In genomic region chr11:69580091-69580514, GRCm38 (mm10) we compare ENCODE assay signal across 8 mouse cellular contexts. TPM values are rescaled to one million over a fixed set of nuclear protein-coding genes. Genes with fewer than 3 reads are reported as not detected.
DNase-seq lines count a peak whose midpoint lies in the region; ATAC-seq and TF ChIP-seq lines count a peak whose summit lies in the region.

Gene Wrap53, minus strand, starts transcription at chr11:69580255.
Gene Trp53, plus strand, starts transcription at chr11:69580359.

- TF ChIP-seq CTCF in ES-Bruce4 (IDR thresholded peaks at IDR 0.05; ENCODE audit: low read depth, low read length), result no peak
- no peak for TF ChIP-seq CTCF in liver, postnatal 0 days (IDR thresholded peaks at IDR 0.05; ENCODE audit: low read depth)

- intact Hi-C loops in heart, postnatal 10 days (cut with DNase I), result loop anchor here (2.0 kb wide), 1 partner anchor 27 kb away; no protein-coding TSS in a partner anchor

- peak within 1 kb of the TSS; percentile 91 for H3K4me2 ChIP-seq in forebrain, embryonic 13.5 days
- H3K4me2 ChIP-seq in liver, postnatal 0 days (ENCODE audit: low read depth, low read length), result peak within 1 kb of the TSS; percentile 91
- H3K4me2 ChIP-seq in neural tube, embryonic 14.5 days (ENCODE audit: low read depth, low read length), result peak within 1 kb of the TSS; percentile 88

- no peaks in the 10 kb centered on the region for H3K27me3 ChIP-seq in ES-Bruce4 (ENCODE audit: control insufficient read depth, insufficient read depth, low read length, poor library complexity, severe bottlenecking)
- H3K27me3 ChIP-seq in forebrain, embryonic 13.5 days, result no peaks in the 10 kb centered on the region
- H3K27me3 ChIP-seq in liver, postnatal 0 days (ENCODE audit: insufficient read depth, low read length), result no peaks in the 10 kb centered on the region
- no peaks in the 10 kb centered on the region for H3K27me3 ChIP-seq in neural tube, embryonic 14.5 days (ENCODE audit: control insufficient read depth, insufficient read depth, low read length)

- 0 out of 2 replicates have a peak, but pooled peaks have one; percentile 39 for TF ChIP-seq EP300 in ES-Bruce4 (IDR thresholded peaks at IDR 0.05; ENCODE audit: insufficient read depth, low read depth, low read length)
- 0 out of 2 replicates have a peak, but pooled peaks have one; percentile 7 for TF ChIP-seq EP300 in liver, postnatal 0 days (IDR thresholded peaks at IDR 0.05; ENCODE audit: low read depth)

- WGBS in forebrain, embryonic 13.5 days, result 0% methylated on average over 13 of the region's 13 CpGs
- WGBS in large intestine, adult 2 months, result under 1% methylated on average over 13 of the region's 13 CpGs
- under 1% methylated on average over 13 of the region's 13 CpGs for WGBS in liver, postnatal 0 days (ENCODE audit: insufficient replicate concordance)
- under 1% methylated on average over 13 of the region's 13 CpGs for WGBS in neural tube, embryonic 14.5 days

- peak; percentile 95 to 96 for DNase-seq in heart, postnatal 10 days
- DNase-seq in large intestine, adult 2 months (ENCODE audit: low read depth, low spot score), result peak; percentile 91
- peak; percentile 91 for DNase-seq in liver, postnatal 0 days
- peak; percentile 90 for DNase-seq in testis, postnatal 10 days (ENCODE audit: low spot score)

- no peaks in the 10 kb centered on the region for H3K9me3 ChIP-seq in ES-Bruce4 (replicated peaks; ENCODE audit: control insufficient read depth, insufficient read depth, low read length, poor library complexity, severe bottlenecking)
- H3K9me3 ChIP-seq in forebrain, embryonic 13.5 days (replicated peaks), result no peaks in the 10 kb centered on the region
- no peaks in the 10 kb centered on the region for H3K9me3 ChIP-seq in liver, postnatal 0 days (ENCODE audit: low read length)
- no peaks in the 10 kb centered on the region for H3K9me3 ChIP-seq in neural tube, embryonic 14.5 days (ENCODE audit: control insufficient read depth, low read length)

- H3K4me3 ChIP-seq in ES-Bruce4 (ENCODE audit: low read depth, low read length), result peak within 1 kb of the TSS; percentile 96
- H3K4me3 ChIP-seq in forebrain, embryonic 13.5 days, result peak within 1 kb of the TSS; percentile 67
- H3K4me3 ChIP-seq in liver, postnatal 0 days (ENCODE audit: low read depth, low read length), result peak within 1 kb of the TSS; percentile 82
- peak within 1 kb of the TSS; percentile 73 for H3K4me3 ChIP-seq in neural tube, embryonic 14.5 days (ENCODE audit: low read depth, low read length)

- peak within 1 kb of the TSS; percentile 92 for H3K9ac ChIP-seq in ES-Bruce4 (ENCODE audit: low read depth, poor library complexity, severe bottlenecking)
- H3K9ac ChIP-seq in forebrain, embryonic 13.5 days, result peak within 1 kb of the TSS; percentile 89
- H3K9ac ChIP-seq in liver, postnatal 0 days (replicated peaks), result peak within 1 kb of the TSS; percentile 90
- peak within 1 kb of the TSS; percentile 74 for H3K9ac ChIP-seq in neural tube, embryonic 14.5 days (replicated peaks; ENCODE audit: low read depth, low read length)

- peaks cover 9% of the 10 kb centered on the region for H3K36me3 ChIP-seq in ES-Bruce4 (ENCODE audit: control insufficient read depth, insufficient read depth, low read length, poor library complexity, severe bottlenecking)
- peaks cover 16% of the 10 kb centered on the region for H3K36me3 ChIP-seq in forebrain, embryonic 13.5 days (ENCODE audit: poor library complexity, severe bottlenecking)
- peaks cover 14% of the 10 kb centered on the region; the same call in 1 of the 2 replicates for H3K36me3 ChIP-seq in liver, postnatal 0 days (replicated peaks; ENCODE audit: insufficient read depth, low read length)
- H3K36me3 ChIP-seq in neural tube, embryonic 14.5 days (ENCODE audit: control insufficient read depth, insufficient read depth, low read length), result no peaks in the 10 kb centered on the region

- peak; percentile 45; the same call in 1 of the 2 replicates for ATAC-seq in cerebellum, adult (ENCODE audit: insufficient number of reproducible peaks, low FRiP score, low TSS enrichment)
- peak; percentile 59 for ATAC-seq in forebrain, embryonic 13.5 days
- peak; percentile 58 for ATAC-seq in liver, postnatal 0 days
- ATAC-seq in neural tube, embryonic 14.5 days (ENCODE audit: low read depth), result peak; percentile 62

- peak within 1 kb of the TSS; percentile 100 for H3K27ac ChIP-seq in ES-Bruce4 (ENCODE audit: insufficient read depth, low read length)
- H3K27ac ChIP-seq in forebrain, embryonic 13.5 days, result peak within 1 kb of the TSS; percentile 97
- peak within 1 kb of the TSS; percentile 98 for H3K27ac ChIP-seq in liver, postnatal 0 days (ENCODE audit: low read depth)
- H3K27ac ChIP-seq in neural tube, embryonic 14.5 days (ENCODE audit: low read depth, low read length), result peak within 1 kb of the TSS; percentile 91

- H3K4me1 ChIP-seq in ES-Bruce4 (ENCODE audit: control insufficient read depth, insufficient read depth, low read length), result peaks cover 4% of the 10 kb centered on the region
- H3K4me1 ChIP-seq in forebrain, embryonic 13.5 days, result peaks cover 51% of the 10 kb centered on the region
- peaks cover 33% of the 10 kb centered on the region for H3K4me1 ChIP-seq in liver, postnatal 0 days (ENCODE audit: insufficient read depth)
- H3K4me1 ChIP-seq in neural tube, embryonic 14.5 days (ENCODE audit: control insufficient read depth, insufficient read depth, low read length), result peaks cover 32% of the 10 kb centered on the region

- TF ChIP-seq POLR2A in ES-Bruce4 (IDR thresholded peaks at IDR 0.05; ENCODE audit: insufficient read depth, low read length), result peak; percentile 95

RNA-seq across cellular contexts. Expression of gene Wrap53, which starts in this region (rescaled TPM):
- 10.3 and 17.8 TPM in 2 replicates for polyA plus RNA-seq in ES-Bruce4 (2011; ENCODE audit: insufficient read depth, insufficient read length, low read depth, missing spikeins)
- polyA plus RNA-seq in forebrain, embryonic 13.5 days (2015; fragmentation: Nextera tagmentation; extraction: Ambion mirVana), result 32.0 and 35.1 TPM in 2 replicates
- total RNA-seq in heart, postnatal 10 days (2021), result 1 to 10 TPM; 5.9 to 6.8 TPM
- polyA plus RNA-seq in large intestine, adult 2 months (2012; rRNA removed), result 24.8 and 28.7 TPM in 2 replicates
- 8.1 and 10.0 TPM in 2 replicates for polyA plus RNA-seq in liver, postnatal 0 days (2015; fragmentation: Nextera tagmentation; extraction: Ambion mirVana)
- polyA plus RNA-seq in neural tube, embryonic 14.5 days (2014; fragmentation: Nextera tagmentation; extraction: Ambion mirVana), result 17.3 and 20.8 TPM in 2 replicates

RNA-seq across cellular contexts. Expression of gene Trp53, which starts in this region (rescaled TPM):
- polyA plus RNA-seq in ES-Bruce4 (2011; ENCODE audit: insufficient read depth, insufficient read length, low read depth, missing spikeins), result 230 and 277 TPM in 2 replicates
- polyA plus RNA-seq in forebrain, embryonic 13.5 days (2015; fragmentation: Nextera tagmentation; extraction: Ambion mirVana), result 119 and 129 TPM in 2 replicates
- total RNA-seq in heart, postnatal 10 days (2021), result 10 to 100 TPM; 32.5 to 45.2 TPM
- 80.8 and 93.2 TPM in 2 replicates for polyA plus RNA-seq in large intestine, adult 2 months (2012; rRNA removed)
- 32.6 and 33.5 TPM in 2 replicates for polyA plus RNA-seq in liver, postnatal 0 days (2015; fragmentation: Nextera tagmentation; extraction: Ambion mirVana)
- 54.6 and 68.8 TPM in 2 replicates for polyA plus RNA-seq in neural tube, embryonic 14.5 days (2014; fragmentation: Nextera tagmentation; extraction: Ambion mirVana)

Comparison
In these comparisons a context has a peak if more than half of its experiments do, and no peak if none do; other contexts are left out.
1. Peak in every context shown above with its lines: DNase-seq, ATAC-seq, H3K4me3 ChIP-seq and H3K27ac ChIP-seq.